Mouse (Mus musculus): ENCODE results near the gene Exo1. TPM values are rescaled to one million over a fixed set of nuclear protein-coding genes. Genes with fewer than 3 reads are reported as not detected.

Gene Exo1
- polyA plus RNA-seq, 1 experiment from 2014 or later, result 66.7 TPM

DNA sequence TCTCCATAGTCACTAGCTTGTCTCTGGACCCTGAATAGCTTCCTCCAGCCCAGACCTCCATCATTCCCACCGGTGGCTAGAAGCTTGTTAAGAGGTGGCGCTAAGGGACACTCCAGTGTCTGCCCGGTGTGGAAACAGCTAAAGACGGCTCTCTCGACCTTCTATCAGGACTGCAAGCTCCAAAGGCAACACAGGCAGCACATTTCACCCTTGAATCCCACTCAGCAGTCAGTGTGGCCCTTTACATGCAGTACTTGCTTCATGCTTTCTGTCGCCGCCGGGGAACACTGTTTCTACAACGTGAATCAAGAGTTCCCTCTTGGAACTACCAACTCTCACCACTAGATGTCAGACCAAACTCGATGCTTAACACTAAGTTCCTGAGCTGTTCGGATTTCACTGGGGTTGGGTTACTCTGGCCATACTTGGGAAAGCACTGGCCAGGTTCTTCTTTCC lies 55.9 kb downstream of the Exo1 start:
- peak; percentile 82 for ATAC-seq (ENCODE audit: insufficient number of reproducible peaks, insufficient read depth, low FRiP score, low read depth)
- whole genome bisulfite sequencing, result 14% methylated on average over 11 of the region's 11 CpGs

GRCm38 (mm10) chr1:175938731-175939130 lies 58.4 kb downstream of the Exo1 start:
- Histone ChIP-seq H3K9me3 (ENCODE audit: control insufficient read depth, low read depth, low read length) (no peaks in the 10 kb centered on the region), H3K27me3 (ENCODE audit: control insufficient read depth, insufficient read depth, low read length) (no peaks in the 10 kb centered on the region), H3K4me2 (replicated peaks; ENCODE audit: low read depth, low read length) (no peak overlapping the region), H3K4me3 (ENCODE audit: low read depth, low read length) (no peak overlapping the region), H3K9ac (replicated peaks; ENCODE audit: low read depth, low read length) (no peak overlapping the region), H3K36me3 (ENCODE audit: control insufficient read depth, insufficient read depth, low read length) (no peaks in the 10 kb centered on the region), H3K27ac (ENCODE audit: low read length) (no peak overlapping the region), H3K4me1 (ENCODE audit: control insufficient read depth, insufficient read depth, low read length) (no peaks in the 10 kb centered on the region)
- ATAC-seq (ENCODE audit: insufficient number of reproducible peaks, insufficient read depth, low FRiP score, low read depth), result no peak
- WGBS, result 81% methylated on average over 3 of the region's 3 CpGs

More for the DNA sequence above, 55.9 kb downstream of the Exo1 start:
- H3K9ac ChIP-seq (replicated peaks; ENCODE audit: low read depth, low read length), result no peak overlapping the region
- H3K27me3 ChIP-seq (ENCODE audit: control insufficient read depth, insufficient read depth, low read length), result no peaks in the 10 kb centered on the region
- no peak overlapping the region for H3K27ac ChIP-seq (ENCODE audit: low read length)
- H3K4me2 ChIP-seq (replicated peaks; ENCODE audit: low read depth, low read length), result peak overlapping the region; percentile 38
- no peaks in the 10 kb centered on the region for H3K4me1 ChIP-seq (ENCODE audit: control insufficient read depth, insufficient read depth, low read length)
- H3K36me3 ChIP-seq (ENCODE audit: control insufficient read depth, insufficient read depth, low read length), result no peaks in the 10 kb centered on the region
- no peak overlapping the region for H3K4me3 ChIP-seq (ENCODE audit: low read depth, low read length)
- no peaks in the 10 kb centered on the region for H3K9me3 ChIP-seq (ENCODE audit: control insufficient read depth, low read depth, low read length)

DNA sequence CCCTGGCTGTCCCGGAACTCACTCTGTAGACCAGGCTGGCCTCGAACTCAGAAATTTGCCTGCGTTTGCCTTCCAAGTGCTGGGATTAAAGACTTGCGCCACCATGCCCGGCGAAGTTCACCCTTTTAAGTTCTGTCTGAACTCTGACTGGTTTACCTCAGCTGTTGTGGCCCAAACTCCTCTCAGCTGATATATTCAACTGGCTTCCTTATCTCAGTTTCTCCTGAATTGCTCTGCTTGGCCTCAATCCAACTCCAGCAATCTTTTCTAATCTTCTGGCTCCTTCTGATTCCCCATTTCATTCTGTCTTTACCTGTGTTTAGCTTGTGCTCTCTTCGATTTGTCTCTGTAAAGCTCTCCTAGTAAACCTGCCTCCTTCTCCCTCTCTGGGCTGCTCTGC lies 62.8 kb downstream of the Exo1 start:
- H3K36me3 ChIP-seq (ENCODE audit: control insufficient read depth, insufficient read depth, low read length), result no peaks in the 10 kb centered on the region
- no peak overlapping the region for H3K27ac ChIP-seq (ENCODE audit: low read length)
- no peak for ATAC-seq (ENCODE audit: insufficient number of reproducible peaks, insufficient read depth, low FRiP score, low read depth)
- H3K9me3 ChIP-seq (ENCODE audit: control insufficient read depth, low read depth, low read length), result no peaks in the 10 kb centered on the region
- H3K4me2 ChIP-seq (replicated peaks; ENCODE audit: low read depth, low read length), result no peak overlapping the region
- H3K9ac ChIP-seq (replicated peaks; ENCODE audit: low read depth, low read length), result no peak overlapping the region
- no peak overlapping the region for H3K4me3 ChIP-seq (ENCODE audit: low read depth, low read length)
- WGBS, result 91% methylated on average over 7 of the region's 7 CpGs
- H3K4me1 ChIP-seq (ENCODE audit: control insufficient read depth, insufficient read depth, low read length), result no peaks in the 10 kb centered on the region
- H3K27me3 ChIP-seq (ENCODE audit: control insufficient read depth, insufficient read depth, low read length), result no peaks in the 10 kb centered on the region

GRCm38 (mm10) chr1:175946718-175947315 lies 66.4 kb downstream of the Exo1 start:
- Histone ChIP-seq H3K4me1 (ENCODE audit: control insufficient read depth, insufficient read depth, low read length) (no peaks in the 10 kb centered on the region), H3K9me3 (ENCODE audit: control insufficient read depth, low read depth, low read length) (no peaks in the 10 kb centered on the region), H3K4me2 (replicated peaks; ENCODE audit: low read depth, low read length) (no peak overlapping the region), H3K9ac (replicated peaks; ENCODE audit: low read depth, low read length) (no peak overlapping the region), H3K27me3 (ENCODE audit: control insufficient read depth, insufficient read depth, low read length) (no peaks in the 10 kb centered on the region), H3K36me3 (ENCODE audit: control insufficient read depth, insufficient read depth, low read length) (no peaks in the 10 kb centered on the region), H3K4me3 (ENCODE audit: low read depth, low read length) (no peak overlapping the region), H3K27ac (ENCODE audit: low read length) (no peak overlapping the region)
- 52% methylated on average over 4 of the region's 4 CpGs for WGBS
- no peak for ATAC-seq (ENCODE audit: insufficient number of reproducible peaks, insufficient read depth, low FRiP score, low read depth)

- no peak for ATAC-seq (ENCODE audit: insufficient number of reproducible peaks, insufficient read depth, low FRiP score, low read depth)
Measured at GRCm38 (mm10) chr1:175950421-175950820, 70.0 kb downstream of the Exo1 start.

DNA sequence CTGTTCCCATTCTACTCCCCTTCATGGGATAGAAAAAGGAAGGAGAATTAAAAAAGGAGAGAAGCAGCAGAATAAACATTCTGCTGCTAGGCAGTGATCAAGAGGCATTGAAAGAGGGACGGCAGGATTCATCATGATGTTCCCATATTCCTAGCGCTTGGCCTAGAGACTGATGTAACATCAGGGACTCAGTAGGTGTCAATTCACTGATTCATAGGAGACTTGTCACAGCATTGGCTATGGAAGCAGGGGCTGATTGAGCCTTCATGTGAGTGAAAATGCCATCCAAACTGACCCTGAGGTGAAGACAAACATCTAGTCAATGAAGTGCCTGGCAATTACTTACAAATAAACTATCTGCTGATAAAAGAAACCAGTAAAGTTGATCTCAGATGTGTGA lies 70.5 kb downstream of the Exo1 start:
- ATAC-seq (ENCODE audit: insufficient number of reproducible peaks, insufficient read depth, low FRiP score, low read depth), result no peak

More at GRCm38 (mm10) chr1:175950421-175950820, 70.0 kb downstream of the Exo1 start:
- no peaks in the 10 kb centered on the region for H3K4me1 ChIP-seq (ENCODE audit: control insufficient read depth, insufficient read depth, low read length)
- no peak overlapping the region for H3K9ac ChIP-seq (replicated peaks; ENCODE audit: low read depth, low read length)
- no peak overlapping the region for H3K4me3 ChIP-seq (ENCODE audit: low read depth, low read length)
- no peak overlapping the region for H3K4me2 ChIP-seq (replicated peaks; ENCODE audit: low read depth, low read length)
- H3K36me3 ChIP-seq (ENCODE audit: control insufficient read depth, insufficient read depth, low read length), result no peaks in the 10 kb centered on the region
- H3K9me3 ChIP-seq (ENCODE audit: control insufficient read depth, low read depth, low read length), result no peaks in the 10 kb centered on the region
- no peak overlapping the region for H3K27ac ChIP-seq (ENCODE audit: low read length)
- no peaks in the 10 kb centered on the region for H3K27me3 ChIP-seq (ENCODE audit: control insufficient read depth, insufficient read depth, low read length)
- WGBS, result 86% methylated on average over 3 of the region's 3 CpGs

DNA sequence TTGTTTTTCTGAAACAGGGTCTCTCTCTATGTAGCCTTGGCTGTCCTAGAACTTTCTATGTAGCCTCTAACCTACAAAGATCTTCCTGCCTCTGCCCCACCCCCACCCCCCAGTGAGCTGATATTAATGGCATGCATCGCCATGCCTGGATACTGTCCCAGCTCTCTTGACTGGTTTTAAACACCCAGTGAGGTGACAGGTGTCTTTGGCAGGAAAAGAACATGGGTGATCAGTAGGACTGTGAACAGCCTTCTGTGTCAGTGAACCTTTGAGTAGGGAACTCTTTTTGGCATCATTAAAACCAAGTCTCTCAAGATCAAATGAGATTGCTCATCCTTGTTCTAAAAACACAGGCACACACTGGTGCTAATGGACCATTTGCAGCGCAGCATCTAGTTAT lies 81.4 kb downstream of the Exo1 start:
- Histone ChIP-seq H3K36me3 (ENCODE audit: control insufficient read depth, insufficient read depth, low read length) (no peaks in the 10 kb centered on the region), H3K4me1 (ENCODE audit: control insufficient read depth, insufficient read depth, low read length) (no peaks in the 10 kb centered on the region), H3K9ac (replicated peaks; ENCODE audit: low read depth, low read length) (no peak overlapping the region), H3K27me3 (ENCODE audit: control insufficient read depth, insufficient read depth, low read length) (no peaks in the 10 kb centered on the region), H3K27ac (ENCODE audit: low read length) (no peak overlapping the region), H3K9me3 (ENCODE audit: control insufficient read depth, low read depth, low read length) (no peaks in the 10 kb centered on the region), H3K4me3 (ENCODE audit: low read depth, low read length) (no peak overlapping the region), H3K4me2 (replicated peaks; ENCODE audit: low read depth, low read length) (no peak overlapping the region)
- ATAC-seq (ENCODE audit: insufficient number of reproducible peaks, insufficient read depth, low FRiP score, low read depth), result no peak
- 87% methylated on average over 2 of the region's 2 CpGs for WGBS

More for the DNA sequence above, 70.5 kb downstream of the Exo1 start:
- H3K27me3 ChIP-seq (ENCODE audit: control insufficient read depth, insufficient read depth, low read length), result no peaks in the 10 kb centered on the region
- no peak overlapping the region for H3K9ac ChIP-seq (replicated peaks; ENCODE audit: low read depth, low read length)
- no peak overlapping the region for H3K27ac ChIP-seq (ENCODE audit: low read length)
- WGBS, result 87% methylated on average over 2 of the region's 2 CpGs
- H3K4me3 ChIP-seq (ENCODE audit: low read depth, low read length), result no peak overlapping the region
- H3K36me3 ChIP-seq (ENCODE audit: control insufficient read depth, insufficient read depth, low read length), result no peaks in the 10 kb centered on the region
- no peaks in the 10 kb centered on the region for H3K4me1 ChIP-seq (ENCODE audit: control insufficient read depth, insufficient read depth, low read length)
- H3K9me3 ChIP-seq (ENCODE audit: control insufficient read depth, low read depth, low read length), result no peaks in the 10 kb centered on the region
- H3K4me2 ChIP-seq (replicated peaks; ENCODE audit: low read depth, low read length), result no peak overlapping the region
